Mouse (Mus musculus) stomach, embryonic 14.5 days (tissue): ENCODE results near the gene Arl11. TPM values are rescaled to one million over a fixed set of nuclear protein-coding genes. Genes with fewer than 3 reads are reported as not detected.
A peak's percentile ranks its signal among the peaks of the same experiment; 100 is the strongest.

ENCODE experiments used
- ATAC-seq: fragments of 200-750 bp; cut with Nextera tagmentation; 2 replicates; pipeline ENCODE4 v1.8.0; 2017; ENCODE audit warnings: low read depth, moderate TSS enrichment; ENCODE audit not compliant: insufficient number of reproducible peaks, insufficient read depth, low FRiP score
- H3K27ac ChIP-seq: fragments of 300-500 bp; sonication (generic); 2 replicates; pipeline ENCODE4 v1.5.1; 2014; ENCODE audit warnings: mild to moderate bottlenecking, low read length, moderate library complexity, mixed read lengths
- H3K27me3 ChIP-seq: fragments of 300-500 bp; sonication (generic); 2 replicates; pipeline ENCODE4 v1.6.1; 2014; ENCODE audit warnings: low read length, control low read depth, mixed read lengths; ENCODE audit not compliant: control insufficient read depth, insufficient read depth
- H3K36me3 ChIP-seq: fragments of 300-500 bp; sonication (generic); 2 replicates; pipeline ENCODE4 v1.6.1; 2014; ENCODE audit warnings: mild to moderate bottlenecking, control low read depth, low read length, moderate library complexity, mixed read lengths; ENCODE audit not compliant: control insufficient read depth, insufficient read depth
- H3K4me1 ChIP-seq: fragments of 300-500 bp; sonication (generic); 2 replicates; pipeline ENCODE4 v1.6.1; 2014; ENCODE audit warnings: low read length, control low read depth, mixed read lengths; ENCODE audit not compliant: control insufficient read depth, insufficient read depth
- H3K4me2 ChIP-seq: fragments of 300-500 bp; sonication (generic); replicated peaks from 2 replicates; pipeline ENCODE4 v1.6.1; 2014; ENCODE audit warnings: low read depth, low read length, control low read depth
- H3K4me3 ChIP-seq: fragments of 300-500 bp; sonication (generic); 2 replicates; pipeline ENCODE4 v1.5.1; 2014; ENCODE audit warnings: low read depth, low read length, control low read depth
- H3K9ac ChIP-seq: fragments of 300-500 bp; sonication (generic); replicated peaks from 2 replicates; pipeline ENCODE4 v1.6.1; 2014; ENCODE audit warnings: low read depth, mild to moderate bottlenecking, control low read depth, low read length, moderate library complexity, mixed read lengths
- H3K9me3 ChIP-seq: fragments of 300-500 bp; sonication (generic); 2 replicates; pipeline ENCODE4 v1.6.1; 2016; ENCODE audit warnings: low read depth, low read length, control low read depth; ENCODE audit not compliant: control insufficient read depth
- WGBS: fragments of 180-500 bp; shearing (Covaris S2); extraction: QIAGEN DNeasy Blood & Tissue Kit; methylation state at CpG from one replicate; pipeline ENCODE4 v1.1.7; 2014; 5-methylcytosine and 5-hydroxymethylcytosine counted together
- polyA plus RNA-seq: library from polyadenylated mRNA; unstranded; fragments of >200 nt; fragmentation: Nextera tagmentation; extraction: Ambion mirVana; gene quantifications from 2 replicates; pipeline ENCODE4 v1.2.1, GENCODE M21; 2014

Arl11 gene
- polyA plus RNA-seq, 1 experiment from 2014 or later: 1.5 TPM

- Histone ChIP-seq H3K36me3 (no peaks in the 10 kb centered on the region), H3K4me2 (no peak overlapping the region), H3K9ac (no peak overlapping the region), H3K9me3 (no peaks in the 10 kb centered on the region), H3K27ac (no peak overlapping the region), H3K4me3 (no peak overlapping the region), H3K27me3 (no peaks in the 10 kb centered on the region), H3K4me1 (no peaks in the 10 kb centered on the region)
- WGBS: 61% methylated on average over 5 of the region's 5 CpGs
- ATAC-seq: peak; percentile 46; the same call in 1 of the 2 replicates
Measured at GRCm38 (mm10) chr14:61344590-61344989, 35.0 kb downstream of the Arl11 start.

- WGBS: 81% methylated on average over 10 of the region's 10 CpGs
Measured at GRCm38 (mm10) chr14:61346827-61347698, 37.5 kb downstream of the Arl11 start.

GRCm38 (mm10) chr14:61349876-61350275 is 40.3 kb downstream of the Arl11 start:
- no peak for ATAC-seq
- H3K27ac ChIP-seq: no peak overlapping the region
- H3K9me3 ChIP-seq: no peaks in the 10 kb centered on the region
- H3K27me3 ChIP-seq: no peaks in the 10 kb centered on the region
- no peaks in the 10 kb centered on the region for H3K36me3 ChIP-seq
- no peak overlapping the region for H3K9ac ChIP-seq
- no peaks in the 10 kb centered on the region for H3K4me1 ChIP-seq
- H3K4me3 ChIP-seq: no peak overlapping the region
- WGBS: 83% methylated on average over 4 of the region's 4 CpGs
- H3K4me2 ChIP-seq: no peak overlapping the region

More at GRCm38 (mm10) chr14:61346827-61347698, 37.5 kb downstream of the Arl11 start:
- Histone ChIP-seq H3K36me3 (no peaks in the 10 kb centered on the region), H3K27me3 (no peaks in the 10 kb centered on the region), H3K4me2 (no peak overlapping the region), H3K9ac (no peak overlapping the region), H3K4me1 (no peaks in the 10 kb centered on the region), H3K9me3 (no peaks in the 10 kb centered on the region), H3K4me3 (no peak overlapping the region), H3K27ac (no peak overlapping the region)
- no peak for ATAC-seq

- Histone ChIP-seq H3K9me3 (no peaks in the 10 kb centered on the region), H3K4me3 (no peak overlapping the region), H3K9ac (no peak overlapping the region), H3K4me2 (no peak overlapping the region), H3K4me1 (no peaks in the 10 kb centered on the region), H3K27me3 (no peaks in the 10 kb centered on the region), H3K36me3 (no peaks in the 10 kb centered on the region), H3K27ac (no peak overlapping the region)
- ATAC-seq: no peak
- 53% methylated on average over 6 of the region's 6 CpGs for WGBS
Measured at GRCm38 (mm10) chr14:61350808-61351207, 41.3 kb downstream of the Arl11 start.

- Histone ChIP-seq H3K4me2 (no peak overlapping the region), H3K4me3 (no peak overlapping the region), H3K27ac (no peak overlapping the region), H3K27me3 (no peaks in the 10 kb centered on the region), H3K9me3 (no peaks in the 10 kb centered on the region), H3K9ac (no peak overlapping the region), H3K36me3 (no peaks in the 10 kb centered on the region), H3K4me1 (no peaks in the 10 kb centered on the region)
- WGBS: 49% methylated on average over 10 of the region's 10 CpGs
- ATAC-seq: peak; percentile 33; the same call in 1 of the 2 replicates
Measured at GRCm38 (mm10) chr14:61354251-61355235, 45.0 kb downstream of the Arl11 start.

GRCm38 (mm10) chr14:61360131-61360980 is 50.8 kb downstream of the Arl11 start, which contains the start of gene Ebpl:
Gene Ebpl, minus strand, starts transcription at chr14:61360439.
- H3K27me3 ChIP-seq: no peaks in the 10 kb centered on the region
- peak within 1 kb of the TSS; percentile 31; the same call in 1 of the 2 replicates for H3K9ac ChIP-seq
- peak within 1 kb of the TSS; percentile 72 for H3K27ac ChIP-seq
- H3K4me3 ChIP-seq: peak within 1 kb of the TSS; percentile 64
- H3K4me1 ChIP-seq: peaks cover 5% of the 10 kb centered on the region; the same call in 1 of the 2 replicates
- H3K36me3 ChIP-seq: no peaks in the 10 kb centered on the region; the same call in 1 of the 2 replicates
- H3K4me2 ChIP-seq: peak within 1 kb of the TSS; percentile 53
- no peaks in the 10 kb centered on the region for H3K9me3 ChIP-seq
- peak; percentile 91 for ATAC-seq
- under 1% methylated on average over 40 of the region's 40 CpGs for WGBS

GRCm38 (mm10) chr14:61360981-61361511 is 51.5 kb downstream of the Arl11 start:
- 41% methylated on average over 3 of the region's 3 CpGs for WGBS
- peaks cover 5% of the 10 kb centered on the region; the same call in 1 of the 2 replicates for H3K4me1 ChIP-seq
- no peak overlapping the region for H3K9ac ChIP-seq
- H3K4me2 ChIP-seq: peak overlapping the region; percentile 53
- no peaks in the 10 kb centered on the region for H3K9me3 ChIP-seq
- no peaks in the 10 kb centered on the region for H3K27me3 ChIP-seq
- peak overlapping the region; percentile 72; the same call in 1 of the 2 replicates for H3K27ac ChIP-seq
- no peak overlapping the region; the same call in 1 of the 2 replicates for H3K4me3 ChIP-seq
- no peak for ATAC-seq
- H3K36me3 ChIP-seq: no peaks in the 10 kb centered on the region; the same call in 1 of the 2 replicates
